Mouse (Mus musculus): ENCODE measurements around the gene Cyp4f13.

Cyp4f13 gene

DNA sequence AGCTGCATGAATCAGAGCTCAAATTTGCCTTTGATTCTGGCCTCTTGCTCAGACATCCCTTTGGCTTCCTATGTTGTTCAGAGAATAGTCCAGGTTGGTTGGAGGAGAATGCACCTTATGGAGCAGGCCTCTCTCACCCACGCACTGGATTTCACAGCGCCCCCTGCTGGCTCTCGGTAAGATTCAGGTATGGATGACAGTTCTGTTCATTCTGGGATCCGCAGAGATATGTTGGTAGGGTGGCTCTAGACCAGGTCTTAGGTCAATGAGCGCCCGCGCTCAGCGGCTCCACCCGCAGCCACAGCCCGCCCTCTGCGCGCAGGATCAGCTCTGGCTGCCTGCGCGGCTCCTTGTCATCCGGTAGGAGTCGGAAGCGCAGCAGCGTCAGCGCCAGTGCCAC, 42.0 kb downstream of the Cyp4f13 start:
- peak in 1 of 2 experiments; percentile 33 for DNase-seq (ENCODE audit: low spot score in 2 of 2)

DNA sequence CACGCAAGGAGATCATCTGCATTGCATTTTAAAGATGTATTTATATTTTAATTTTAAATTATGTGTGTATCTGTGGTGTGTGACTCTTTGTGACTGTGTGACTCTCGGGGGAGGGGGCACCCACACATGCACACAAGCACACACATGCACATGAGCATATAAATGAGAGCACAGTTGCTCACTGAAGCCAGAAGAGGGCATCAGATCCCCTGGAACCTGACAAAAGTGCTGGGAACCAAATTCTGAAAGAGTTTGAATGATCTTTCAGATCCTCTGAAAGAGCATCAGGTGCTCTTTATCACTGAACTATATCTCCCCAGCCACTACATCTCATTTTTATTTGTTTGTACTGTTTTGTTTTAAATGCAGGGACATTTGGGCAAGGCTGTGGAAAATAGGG, 42.8 kb downstream of the Cyp4f13 start:
- DNase-seq (ENCODE audit: low spot score in 2 of 2): no peak

GRCm38 (mm10) chr17:32901751-32902525, 45.3 kb downstream of the Cyp4f13 start:
- no peak for DNase-seq (ENCODE audit: low spot score in 2 of 2)

DNA sequence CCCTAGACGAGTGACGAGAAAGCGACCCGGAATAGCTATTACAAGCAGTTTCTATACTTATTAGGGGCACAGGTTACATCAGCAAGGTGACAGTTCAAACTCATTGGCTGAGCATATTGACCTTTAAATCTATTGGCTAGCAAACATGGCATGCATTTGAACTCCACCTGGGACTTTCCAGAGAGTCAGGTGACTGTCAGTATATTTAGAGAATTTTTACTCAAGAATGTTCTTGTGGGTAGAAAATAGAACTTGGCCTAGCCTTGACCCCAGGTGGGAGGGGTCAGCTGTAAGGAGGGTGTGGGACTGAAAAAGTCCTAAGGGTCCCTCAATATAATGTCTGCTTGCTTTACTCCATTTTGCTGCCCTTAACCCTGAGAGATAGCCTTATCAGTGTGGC, 51.8 kb downstream of the Cyp4f13 start:
- DNase-seq (ENCODE audit: low spot score in 2 of 2): no peak

- DNase-seq (ENCODE audit: low spot score in 2 of 2): no peak
Measured at GRCm38 (mm10) chr17:32893901-32894300, 53.3 kb downstream of the Cyp4f13 start.

GRCm38 (mm10) chr17:32891239-32892180, 55.7 kb downstream of the Cyp4f13 start, which contains the start of gene Zfp870:
Zfp870 (minus strand) TSS chr17:32891642.
- peak; percentile 61 to 77 for DNase-seq (ENCODE audit: low spot score in 2 of 2)

GRCm38 (mm10) chr17:32890852-32891238, 56.4 kb downstream of the Cyp4f13 start:
- DNase-seq (ENCODE audit: low spot score in 2 of 2): no peak

GRCm38 (mm10) chr17:32889611-32890010, 57.6 kb downstream of the Cyp4f13 start:
- no peak for DNase-seq (ENCODE audit: low spot score in 2 of 2)

DNA sequence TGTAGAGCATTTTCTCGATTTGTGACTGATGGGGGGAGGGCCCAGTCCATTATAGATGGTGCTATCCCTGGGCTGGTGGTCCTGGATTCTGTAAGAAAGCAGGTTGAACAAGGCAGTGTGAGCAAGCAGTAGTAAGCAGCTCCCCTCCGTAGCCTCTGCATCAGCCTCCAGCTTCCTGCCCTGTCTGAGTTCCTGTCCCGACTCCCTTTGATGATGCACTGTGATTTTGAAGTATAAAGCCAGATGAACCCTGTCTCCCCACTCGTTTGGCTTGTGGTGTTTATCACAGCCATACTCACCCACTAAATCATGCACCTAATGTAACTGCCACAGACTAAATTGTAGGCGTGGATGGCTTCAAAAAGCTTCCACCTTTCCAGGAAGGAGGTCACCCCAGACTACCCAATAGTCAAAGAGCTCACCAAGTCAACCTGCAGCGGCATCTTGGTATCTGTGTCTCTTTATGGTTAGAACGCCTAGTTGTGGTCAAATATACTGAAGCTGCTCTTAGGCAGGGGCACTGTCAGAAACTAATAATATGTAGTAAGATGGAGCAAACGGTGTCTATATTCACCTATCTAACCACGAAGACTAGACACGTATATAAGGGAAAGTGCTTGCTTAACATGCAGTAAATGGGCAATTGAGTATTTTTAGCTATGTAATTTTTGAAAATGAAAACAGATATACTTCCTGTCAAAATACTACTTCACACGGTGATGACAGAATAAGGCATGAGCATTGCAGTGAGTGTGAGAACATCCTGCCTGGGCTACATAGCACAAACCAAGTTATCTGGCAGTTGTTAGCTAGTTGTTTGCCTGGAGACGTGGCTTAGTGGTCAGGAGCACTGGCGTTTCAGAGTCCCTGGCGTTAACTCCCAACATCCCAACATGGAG, 66.6 kb downstream of the Cyp4f13 start:
- DNase-seq (ENCODE audit: low spot score in 2 of 2): no peak

DNA sequence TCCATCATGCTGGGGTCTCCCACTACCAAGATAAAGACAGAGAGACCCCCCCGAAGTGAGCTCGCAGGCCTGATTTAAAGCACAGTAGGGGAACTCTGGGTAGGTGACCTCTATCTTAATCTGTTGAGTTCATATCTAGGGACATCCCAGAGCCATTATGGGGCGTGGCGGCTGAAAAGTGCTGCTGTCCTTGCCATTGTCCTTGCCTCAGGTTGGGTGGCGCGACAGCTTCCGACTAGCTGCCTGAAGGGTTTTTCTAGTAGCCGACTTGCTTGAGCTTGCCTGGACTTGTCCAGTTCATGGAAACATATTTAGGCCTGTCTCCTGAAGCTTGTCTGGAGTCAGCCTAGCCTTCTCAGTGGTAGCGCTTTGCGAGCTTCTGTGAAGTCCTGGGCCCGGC, 68.4 kb downstream of the Cyp4f13 start:
- no peak for DNase-seq (ENCODE audit: low spot score in 2 of 2)

DNA sequence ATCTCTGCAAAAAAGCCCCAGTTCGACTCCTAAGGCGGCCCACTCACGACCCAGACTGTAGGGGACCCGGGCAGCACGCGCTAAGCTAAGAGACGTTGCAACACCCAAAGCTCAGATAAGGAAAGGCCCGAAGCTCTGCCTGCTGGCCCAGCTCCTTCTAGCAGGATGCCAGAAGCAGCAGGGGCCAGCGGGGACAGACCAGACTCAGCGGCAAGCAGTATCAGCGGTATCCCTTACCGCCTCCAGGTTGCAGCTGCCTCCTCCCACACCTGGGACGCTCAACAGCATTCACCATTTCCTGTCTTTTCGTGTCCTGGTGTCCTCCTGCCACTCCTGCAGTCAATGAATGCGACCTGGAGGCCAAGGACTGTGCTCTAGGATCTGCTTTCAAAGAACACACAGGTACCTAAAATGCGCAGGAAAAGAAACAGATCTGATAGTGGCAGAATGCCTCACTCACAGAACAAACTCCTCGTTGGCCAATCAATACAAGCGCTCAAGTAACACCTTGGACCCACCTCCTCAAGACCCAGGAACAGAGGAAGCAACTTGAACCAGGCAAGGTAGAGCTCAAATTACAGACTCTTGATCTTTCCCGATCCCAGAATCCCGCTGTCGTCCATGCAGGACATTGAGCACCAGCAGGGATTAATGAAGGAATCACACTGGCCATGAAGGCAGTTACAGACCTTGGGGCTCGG, 69.6 kb downstream of the Cyp4f13 start:
- no peak for DNase-seq (ENCODE audit: low spot score in 2 of 2)
